Mouse (Mus musculus): ENCODE results near the gene St7.

DNA sequence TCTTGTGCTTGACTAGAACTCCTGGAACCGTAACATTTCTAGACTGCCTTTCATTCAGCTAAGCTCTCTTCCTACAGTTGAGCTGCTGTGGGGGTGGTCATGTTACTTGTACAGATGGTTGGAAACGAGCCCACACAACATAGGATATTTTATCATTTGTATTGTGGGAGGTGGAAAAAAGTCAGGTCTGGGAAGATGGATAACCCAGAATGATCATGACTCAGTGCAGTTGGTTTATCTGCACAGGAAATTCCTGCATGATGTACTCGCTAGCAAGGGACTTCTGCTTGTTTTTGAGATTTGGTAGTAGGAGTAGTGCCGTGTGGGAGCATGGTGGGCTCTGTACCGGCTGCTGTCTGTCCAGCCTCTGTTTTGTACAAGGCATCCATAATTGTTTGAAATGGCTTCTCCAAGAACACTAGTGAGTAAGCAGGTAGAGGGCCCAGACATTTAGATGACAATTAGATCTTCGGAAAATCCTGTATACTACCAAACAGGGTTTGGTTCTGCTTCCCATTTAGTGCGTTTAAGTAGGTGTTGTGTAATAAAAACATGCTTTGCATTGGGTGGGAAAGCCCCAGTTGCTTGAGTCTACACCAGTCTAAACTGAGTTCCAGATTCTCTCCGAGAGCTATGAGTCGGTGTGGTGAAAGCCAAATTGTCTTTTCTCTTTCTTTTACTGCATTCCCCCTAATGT is 71.4 kb downstream of the St7 start:
- TF ChIP-seq CTCF (IDR thresholded peaks at IDR 0.05; ENCODE audit: low read depth) (no peak), EP300 (IDR thresholded peaks at IDR 0.05; ENCODE audit: low read depth) (peak; percentile 67)
